Mouse (Mus musculus): ENCODE results near the gene Cldn3.

GRCm38 (mm10) chr5:134973526-134973925 lies 12.5 kb upstream of the Cldn3 start:
- TF ChIP-seq CTCF (IDR thresholded peaks at IDR 0.05; ENCODE audit: control insufficient read depth, insufficient read depth, insufficient read length) (no peak), USF1 (IDR thresholded peaks at IDR 0.05; ENCODE audit: low read depth) (no peak), FOSL1 (IDR thresholded peaks at IDR 0.05; ENCODE audit: insufficient read depth, low read length, poor library complexity, severe bottlenecking) (no peak), MAX (IDR thresholded peaks at IDR 0.05) (no peak), CEBPB (IDR thresholded peaks at IDR 0.05; ENCODE audit: low read depth) (no peak)
